Mouse (Mus musculus): ENCODE data around the gene Cacng7.

- no peak for TF ChIP-seq CTCF (IDR thresholded peaks at IDR 0.05; ENCODE audit: borderline replicate concordance, insufficient read depth, low read length)
- TF ChIP-seq POLR2A (IDR thresholded peaks at IDR 0.05; ENCODE audit: low read depth, low read length) = no peak
Observed at GRCm38 (mm10) chr7:3365547-3366279, 33.0 kb downstream of the Cacng7 start.
